Mouse (Mus musculus): Measurements from ENCODE around the gene Olfr735. TPM values are rescaled to one million over a fixed set of nuclear protein-coding genes. Genes with fewer than 3 reads are reported as not detected.

Olfr735 gene
- polyA plus RNA-seq, 1 experiment from 2014 or later: not detected

Other genes starting within 250 kb of the Olfr735 start
- gene Olfr727, start 225.7 kb downstream of the Olfr735 start, polyA plus RNA-seq (2015; fragmentation: Nextera tagmentation; extraction: Ambion mirVana): not detected in 2 replicates
- not detected in 2 replicates for gene Olfr728, start 206.2 kb downstream of the Olfr735 start, polyA plus RNA-seq (2015; fragmentation: Nextera tagmentation; extraction: Ambion mirVana)
- gene Olfr729, start 196.0 kb downstream of the Olfr735 start, polyA plus RNA-seq (2015; fragmentation: Nextera tagmentation; extraction: Ambion mirVana): not detected in 2 replicates
- gene Olfr730, start 160.7 kb downstream of the Olfr735 start, polyA plus RNA-seq (2015; fragmentation: Nextera tagmentation; extraction: Ambion mirVana): not detected in 2 replicates
- not detected in 2 replicates for gene Olfr731, start 107.0 kb downstream of the Olfr735 start, polyA plus RNA-seq (2015; fragmentation: Nextera tagmentation; extraction: Ambion mirVana)
- gene Olfr732, start 64.7 kb downstream of the Olfr735 start, polyA plus RNA-seq (2015; fragmentation: Nextera tagmentation; extraction: Ambion mirVana): not detected in 2 replicates
- not detected in 2 replicates for gene Olfr733, start 47.4 kb downstream of the Olfr735 start, polyA plus RNA-seq (2015; fragmentation: Nextera tagmentation; extraction: Ambion mirVana)
- gene Olfr734, start 22.1 kb downstream of the Olfr735 start, polyA plus RNA-seq (2015; fragmentation: Nextera tagmentation; extraction: Ambion mirVana): not detected in 2 replicates
- 0.05 and 0.10 TPM in 2 replicates for gene Tlr11, start 9.0 kb upstream of the Olfr735 start, polyA plus RNA-seq (2015; fragmentation: Nextera tagmentation; extraction: Ambion mirVana)
- gene Olfr736, start 32.3 kb upstream of the Olfr735 start, polyA plus RNA-seq (2015; fragmentation: Nextera tagmentation; extraction: Ambion mirVana): not detected in 2 replicates
- gene Olfr738, start 58.7 kb upstream of the Olfr735 start, polyA plus RNA-seq (2015; fragmentation: Nextera tagmentation; extraction: Ambion mirVana): not detected in 2 replicates
- gene Olfr739, start 69.8 kb upstream of the Olfr735 start, polyA plus RNA-seq (2015; fragmentation: Nextera tagmentation; extraction: Ambion mirVana): not detected in 2 replicates
- gene Olfr740, start 96.7 kb upstream of the Olfr735 start, polyA plus RNA-seq (2015; fragmentation: Nextera tagmentation; extraction: Ambion mirVana): not detected in 2 replicates
- gene Olfr741, start 123.9 kb upstream of the Olfr735 start, polyA plus RNA-seq (2015; fragmentation: Nextera tagmentation; extraction: Ambion mirVana): not detected in 2 replicates
- not detected in 2 replicates for gene Olfr742, start 154.7 kb upstream of the Olfr735 start, polyA plus RNA-seq (2015; fragmentation: Nextera tagmentation; extraction: Ambion mirVana)
- gene Olfr743, start 173.0 kb upstream of the Olfr735 start, polyA plus RNA-seq (2015; fragmentation: Nextera tagmentation; extraction: Ambion mirVana): not detected in 2 replicates

Data from intestine, embryonic 16.5 days (tissue).